Mouse (Mus musculus) large intestine, adult 2 months (tissue): ENCODE results near the gene Hemk1. TPM values are rescaled to one million over a fixed set of nuclear protein-coding genes. Genes with fewer than 3 reads are reported as not detected.

Source experiments
- DNase-seq: peaks from one replicate; pipeline ENCODE4 v3.0.0-alpha.2; 2012; ENCODE audit warnings: low read depth, low spot score
- WGBS: fragments of 180-500 bp; shearing (Covaris S2); methylation state at CpG from one replicate; pipeline ENCODE4 v1.1.7; 2018; 5-methylcytosine and 5-hydroxymethylcytosine counted together
- polyA plus RNA-seq: library from polyadenylated mRNA; depleted of rRNA; stranded (reverse); fragments of >200 nt; gene quantifications from 2 replicates; pipeline ENCODE4 v1.2.3, GENCODE M21; 2012

Gene Hemk1
- polyA plus RNA-seq, 1 experiment = 12.8 TPM

DNA sequence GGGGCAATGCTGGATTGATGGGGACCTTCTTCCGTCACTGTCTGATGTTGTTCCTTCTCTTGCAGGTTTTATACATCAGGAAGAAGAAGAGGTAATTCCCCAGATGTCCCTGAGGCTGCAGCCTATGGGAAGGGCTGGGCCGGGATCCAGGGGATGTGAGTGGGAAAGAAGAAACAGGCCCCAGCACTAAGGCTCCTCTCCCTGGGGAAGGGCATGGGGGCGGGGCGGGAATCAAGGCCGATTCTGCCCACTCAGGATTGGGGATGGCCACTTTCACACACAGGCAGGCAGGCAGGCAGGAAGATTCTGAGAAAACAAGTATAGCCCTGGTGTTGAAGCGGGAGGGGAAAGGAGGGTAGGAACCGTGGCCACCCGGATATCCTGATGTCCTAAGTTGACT is 7.9 kb upstream of the Hemk1 start:
- no peak for DNase-seq
- WGBS = 73% methylated on average over 8 of the region's 8 CpGs

DNA sequence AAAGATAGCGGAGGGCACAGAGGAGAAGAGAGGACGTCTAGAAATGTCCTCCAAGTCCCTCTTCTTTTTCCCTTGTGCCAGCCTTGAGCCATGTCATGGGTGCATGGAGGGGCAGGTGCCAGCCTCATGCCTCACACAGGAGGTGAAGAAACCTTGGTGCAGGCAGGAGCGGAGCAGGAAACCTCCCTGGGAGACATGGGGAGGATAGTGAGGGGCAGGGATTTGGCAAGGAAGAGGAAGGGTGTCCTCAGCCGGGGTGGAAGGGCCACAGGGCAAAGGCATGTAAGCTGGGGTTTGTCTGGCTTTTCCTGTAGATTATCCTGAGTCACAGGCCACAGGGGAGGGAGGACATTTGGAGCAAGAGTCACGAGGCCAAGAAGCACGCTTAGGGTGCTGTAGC is 5.9 kb upstream of the Hemk1 start:
- 64% methylated on average over 6 of the region's 6 CpGs for WGBS
- DNase-seq = no peak

DNA sequence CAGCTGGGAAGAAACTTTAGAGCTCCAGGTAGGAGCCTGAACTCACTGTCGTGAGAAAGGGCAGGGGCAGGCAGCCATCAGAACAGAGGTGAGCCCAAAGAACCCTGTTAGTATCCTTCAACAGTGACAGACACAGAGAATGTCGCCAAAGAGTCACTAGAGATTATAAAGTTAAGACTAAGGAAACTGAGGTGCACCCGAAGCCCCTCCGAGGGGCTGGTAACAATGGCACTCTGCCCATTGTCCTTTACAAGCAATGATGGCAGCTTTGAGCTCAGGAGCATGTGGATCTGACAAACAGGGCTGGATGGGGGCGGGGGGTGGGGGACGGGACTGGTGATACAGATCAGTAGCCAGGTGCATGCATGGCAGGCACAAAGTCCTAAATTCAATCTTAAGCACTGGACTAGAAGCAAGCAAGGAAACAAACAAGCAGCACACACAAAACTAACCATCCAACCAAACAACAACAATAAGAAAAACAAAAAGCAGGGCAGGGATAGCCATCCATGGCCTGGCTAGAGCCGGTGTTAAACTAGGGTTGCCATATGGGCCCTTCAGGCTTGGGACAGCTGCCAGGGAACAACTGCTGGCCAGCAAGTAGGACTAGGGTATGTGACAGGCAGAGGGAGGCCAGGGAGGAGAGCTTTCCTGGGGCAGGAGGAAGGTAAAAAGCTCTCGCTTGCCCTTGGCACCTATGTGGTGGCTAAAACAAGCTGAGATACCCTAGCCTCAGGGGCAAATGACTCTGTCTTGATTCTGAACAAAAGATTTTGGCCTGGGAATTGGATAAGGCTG is 5.2 kb upstream of the Hemk1 start:
- WGBS = 55% methylated on average over 8 of the region's 8 CpGs
- no peak for DNase-seq

DNA sequence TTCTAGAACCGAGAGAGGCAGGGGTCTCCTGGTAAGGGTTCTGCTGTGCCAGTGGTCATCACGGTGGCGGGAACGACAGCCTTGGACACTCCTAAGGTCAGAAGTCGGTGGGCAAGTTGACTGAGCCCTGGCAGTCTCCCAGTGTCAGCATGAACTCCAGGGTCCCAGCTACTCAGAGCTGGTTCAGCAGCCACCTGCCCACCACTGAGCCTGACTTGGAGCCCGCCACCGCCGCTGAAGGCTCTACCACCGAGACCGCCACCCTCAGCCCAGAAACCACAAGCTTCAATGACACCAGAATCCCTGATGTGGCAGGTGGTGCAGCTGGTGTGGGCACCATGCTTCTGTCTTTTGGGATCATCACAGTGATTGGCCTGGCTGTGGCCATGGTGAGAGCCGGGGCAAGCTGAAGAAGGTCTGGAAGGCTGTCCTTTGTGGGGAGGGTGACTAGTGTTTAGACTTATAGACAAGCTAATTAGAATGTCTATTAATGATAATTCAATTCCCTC is 4.1 kb upstream of the Hemk1 start:
- no peak for DNase-seq
- WGBS = 85% methylated on average over 11 of the region's 11 CpGs

DNA sequence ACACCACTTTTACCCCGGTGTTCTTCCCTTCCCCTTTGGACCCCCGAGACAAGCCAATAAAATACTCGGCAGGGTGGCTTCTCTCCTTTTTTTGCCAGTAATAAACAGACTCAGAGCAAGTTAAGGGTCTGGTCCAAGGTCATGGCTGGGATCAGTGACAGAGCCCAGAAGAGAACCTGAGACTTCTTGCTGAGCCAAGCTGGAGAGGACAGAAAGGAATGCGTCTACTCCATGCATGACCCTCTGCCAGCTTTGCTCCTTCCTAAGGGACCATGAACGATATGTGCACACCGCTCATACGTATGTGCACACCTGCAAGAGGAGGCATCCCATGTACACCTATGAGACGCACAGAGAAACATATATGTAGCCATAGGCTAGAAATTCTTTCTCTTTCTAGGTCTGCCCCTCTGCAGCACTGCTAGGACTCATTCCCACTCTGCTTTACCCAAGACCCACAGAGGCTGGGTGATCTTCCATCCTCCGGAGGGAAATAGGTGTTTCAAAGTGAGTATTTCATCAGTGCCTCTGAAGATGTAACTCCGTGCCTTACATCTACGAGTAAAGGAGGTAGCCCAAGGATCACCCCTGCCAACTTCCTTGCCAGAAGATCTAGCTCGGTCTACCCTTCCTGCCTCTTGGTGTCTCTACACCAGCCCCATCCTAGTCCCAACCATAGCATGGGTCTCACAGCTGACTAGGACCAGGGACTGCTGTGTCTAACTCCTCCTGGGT is 2.9 kb upstream of the Hemk1 start:
- WGBS = 43% methylated on average over 12 of the region's 12 CpGs
- DNase-seq = no peak

DNA sequence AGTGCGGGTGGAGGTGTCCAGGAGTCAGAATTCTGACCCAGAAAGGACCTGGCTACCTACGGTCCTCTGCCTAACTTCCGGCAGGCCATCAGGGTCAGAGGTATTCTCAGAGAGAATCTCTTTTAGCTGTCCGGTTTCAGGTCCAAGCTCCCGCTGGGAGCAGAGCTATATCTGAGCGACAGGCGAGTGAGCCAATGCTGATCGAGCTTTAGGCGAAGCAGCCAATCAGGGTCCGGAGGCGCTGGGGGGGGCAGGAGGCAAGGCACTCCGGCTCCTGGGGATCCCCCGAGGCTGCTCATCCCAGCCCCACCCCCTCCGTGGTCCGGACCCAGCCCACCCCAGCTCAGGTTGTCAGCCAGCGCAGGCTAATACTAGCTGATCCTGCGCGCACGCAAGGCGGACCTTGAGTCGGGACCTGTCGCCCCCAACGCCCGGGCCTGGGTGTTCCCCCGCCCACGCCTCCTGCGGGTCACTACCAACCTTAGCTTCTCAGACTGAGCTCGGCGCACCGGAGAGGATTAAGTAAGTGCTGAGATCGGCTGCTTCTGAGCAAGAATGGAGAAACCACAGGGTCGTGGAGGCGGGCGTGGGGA is 2.2 kb upstream of the Hemk1 start, which contains the start of gene 6430571L13Rik:
6430571L13Rik (plus strand) TSS at position 336 of the 593 bp plus-strand sequence.
- under 1% methylated on average over 34 of the region's 34 CpGs for WGBS
- DNase-seq = peak; percentile 82

DNA sequence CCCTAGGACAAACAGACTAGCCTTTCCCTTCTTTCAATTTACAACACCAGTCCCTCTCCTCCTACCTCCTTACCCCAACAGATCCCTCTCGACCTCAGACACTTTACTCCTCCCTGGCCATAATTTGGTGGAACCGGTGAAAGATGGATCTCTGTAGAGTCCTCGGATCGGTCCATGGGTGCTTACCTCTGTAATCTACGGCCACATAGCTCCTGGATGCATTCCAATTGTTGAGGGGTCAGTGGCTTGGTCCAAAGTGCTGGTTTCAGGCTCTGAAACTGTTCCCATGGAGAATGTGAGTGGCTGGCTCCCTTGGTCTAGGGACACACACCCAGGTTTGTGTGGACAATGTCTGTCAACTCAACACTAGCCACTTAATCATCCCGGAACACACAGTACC is 1.8 kb downstream of the Hemk1 start:
- no peak for DNase-seq
- 82% methylated on average over 6 of the region's 6 CpGs for WGBS

DNA sequence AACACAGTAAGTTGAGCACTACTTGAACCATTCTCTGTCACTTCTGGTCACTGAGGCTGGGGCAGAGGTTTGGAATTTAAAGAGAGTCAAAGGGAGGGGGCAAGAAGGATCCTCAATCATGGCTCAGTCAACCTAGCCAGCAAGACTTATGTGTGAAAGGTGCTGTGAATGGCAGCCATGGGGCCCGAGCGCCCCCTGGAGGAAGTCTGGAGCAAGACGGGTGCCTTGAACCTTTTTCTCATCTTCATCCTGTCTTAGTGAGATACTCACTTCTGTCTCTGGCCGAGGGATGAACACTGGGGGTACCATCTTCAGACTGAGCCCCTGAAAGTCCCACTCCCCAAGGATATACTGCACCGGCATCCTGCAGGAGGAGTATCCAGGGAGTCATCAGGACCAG is 2.2 kb downstream of the Hemk1 start:
- no peak for DNase-seq
- 4% methylated on average over 5 of the region's 5 CpGs for WGBS

DNA sequence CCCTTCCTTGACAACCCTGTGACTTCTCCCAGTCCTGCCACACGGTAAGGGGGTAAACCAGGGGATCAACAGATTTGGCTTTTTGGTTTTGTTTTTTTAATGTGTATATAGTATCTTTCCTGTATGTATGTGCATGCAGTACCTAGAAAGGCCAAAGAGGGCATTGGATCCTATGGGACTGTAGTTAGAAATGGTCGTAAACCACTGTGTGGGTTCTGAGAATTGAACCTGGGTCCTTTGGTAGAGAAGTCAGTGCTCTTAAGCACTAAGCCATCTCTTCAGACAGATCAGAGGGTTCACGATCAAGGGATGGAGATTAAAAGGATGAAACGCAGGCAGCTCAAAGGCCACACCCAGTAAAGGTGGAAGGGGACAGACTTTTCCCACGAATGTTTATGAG is 3.1 kb downstream of the Hemk1 start:
- DNase-seq = no peak
- 81% methylated on average over 5 of the region's 5 CpGs for WGBS

DNA sequence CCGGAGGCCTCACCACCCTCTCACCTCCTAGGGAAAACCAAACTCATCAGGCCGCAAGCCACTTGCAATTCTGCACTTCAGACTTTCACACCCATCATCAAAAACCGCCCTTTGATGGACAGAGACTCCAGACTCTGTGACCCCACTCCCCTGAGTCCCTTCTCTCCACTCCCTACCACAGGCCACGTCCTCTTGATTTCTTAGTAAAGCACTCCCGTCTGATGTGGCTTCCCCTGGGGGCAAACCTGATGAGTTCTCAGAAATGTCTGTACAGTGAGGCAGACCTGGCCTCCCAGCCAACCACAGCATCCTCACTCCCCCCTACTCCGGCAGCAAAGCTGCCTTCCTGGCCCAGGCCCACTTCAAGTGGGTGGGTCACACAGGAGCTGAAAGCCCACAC is 3.8 kb downstream of the Hemk1 start:
- WGBS = 91% methylated on average over 6 of the region's 6 CpGs
- no peak for DNase-seq

DNA sequence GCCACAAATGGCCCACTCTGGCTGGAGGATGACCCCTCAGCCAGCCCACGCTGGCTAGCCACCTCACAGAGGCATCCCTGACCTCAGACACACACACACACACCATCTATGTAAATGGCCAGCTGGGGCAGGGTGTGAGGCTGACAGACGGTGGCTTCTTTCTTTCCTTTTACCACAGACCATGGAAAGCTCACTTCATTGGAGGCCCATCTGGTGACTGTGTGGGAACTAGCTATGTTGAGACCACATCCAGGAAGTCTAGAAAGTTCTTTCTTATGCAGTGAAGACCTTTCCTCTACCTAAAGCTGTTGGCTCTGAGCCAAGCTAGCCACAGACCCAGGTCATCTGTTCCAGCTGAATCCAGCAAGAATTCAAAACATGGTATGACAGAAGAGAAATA is 4.5 kb downstream of the Hemk1 start:
- 81% methylated on average over 2 of the region's 2 CpGs for WGBS
- DNase-seq = no peak

DNA sequence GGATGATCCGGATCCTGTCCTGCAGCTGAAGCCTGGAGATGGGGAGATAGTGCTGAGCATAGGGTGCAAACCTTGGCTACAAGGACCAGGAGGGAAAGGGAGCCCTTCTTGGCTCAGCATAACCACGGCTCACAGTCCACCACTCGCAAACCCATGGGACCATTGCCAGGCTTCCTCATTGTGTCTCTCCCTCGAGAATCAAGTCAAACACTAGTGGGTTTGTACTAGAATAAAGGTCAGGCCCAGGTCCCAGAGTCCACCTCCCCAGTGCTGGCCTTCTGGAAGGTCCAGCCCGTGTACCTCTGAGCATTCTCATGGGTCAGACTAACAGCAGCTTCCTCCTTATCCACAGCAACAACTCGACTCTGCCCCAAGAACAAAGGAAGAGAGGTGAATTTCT is 7.4 kb downstream of the Hemk1 start:
- 60% methylated on average over 6 of the region's 6 CpGs for WGBS
- DNase-seq = no peak

DNA sequence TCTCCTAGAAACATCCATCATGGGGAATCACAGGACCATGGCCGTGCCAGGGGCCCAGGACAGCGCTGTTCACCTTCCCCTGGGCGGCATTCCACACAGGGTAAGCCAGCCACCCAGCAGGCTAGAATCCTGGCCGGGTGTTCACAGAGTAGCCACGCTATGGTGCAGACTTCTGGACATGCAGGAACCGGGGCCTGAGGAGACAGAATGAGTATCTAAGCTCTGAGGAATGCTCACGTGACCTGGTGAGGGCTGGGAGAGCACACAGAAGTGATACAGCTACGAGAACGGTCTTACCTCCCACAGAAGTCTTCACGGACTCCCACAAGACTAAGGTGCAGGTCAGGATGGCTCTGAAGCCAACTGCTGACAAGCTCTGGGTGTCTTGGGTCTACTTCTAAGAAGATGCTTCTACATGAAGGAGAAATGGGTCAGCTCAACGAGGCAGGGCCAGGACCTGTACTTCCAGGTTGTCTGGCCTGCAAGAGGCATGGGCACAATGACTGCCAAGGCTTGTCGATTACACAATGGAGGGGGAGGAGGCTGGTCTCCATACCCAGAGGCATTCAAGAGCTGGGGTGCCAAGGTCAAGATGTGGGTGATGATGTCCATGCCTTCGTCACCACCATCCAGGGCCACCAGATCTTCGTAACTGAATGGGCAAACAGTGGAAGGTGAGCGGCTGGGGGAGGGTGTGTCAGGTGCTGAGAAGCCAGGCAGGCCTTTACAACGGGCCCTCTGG is 10.1 kb downstream of the Hemk1 start:
- 88% methylated on average over 16 of the region's 16 CpGs for WGBS
- DNase-seq = no peak

DNA sequence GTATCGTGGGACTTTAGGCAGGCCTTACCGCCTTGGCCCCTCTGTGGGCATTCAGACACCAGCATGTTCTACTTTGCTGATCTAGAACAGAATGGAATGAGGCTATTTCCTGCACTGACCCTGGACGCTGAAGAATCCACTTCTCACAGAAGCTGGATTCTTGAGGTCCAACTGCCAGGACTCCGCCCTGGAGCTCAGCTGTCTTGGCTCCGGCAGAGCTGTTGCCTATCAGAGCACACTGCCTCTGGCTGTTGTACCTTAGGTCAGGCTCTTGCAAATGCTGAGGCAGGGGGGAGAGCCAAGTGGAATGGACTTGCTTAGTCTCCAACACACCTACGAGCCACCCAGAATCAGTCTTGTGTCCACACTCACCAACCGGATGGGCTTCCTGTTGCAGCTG is 12.2 kb downstream of the Hemk1 start:
- DNase-seq = no peak
- 68% methylated on average over 7 of the region's 7 CpGs for WGBS

DNA sequence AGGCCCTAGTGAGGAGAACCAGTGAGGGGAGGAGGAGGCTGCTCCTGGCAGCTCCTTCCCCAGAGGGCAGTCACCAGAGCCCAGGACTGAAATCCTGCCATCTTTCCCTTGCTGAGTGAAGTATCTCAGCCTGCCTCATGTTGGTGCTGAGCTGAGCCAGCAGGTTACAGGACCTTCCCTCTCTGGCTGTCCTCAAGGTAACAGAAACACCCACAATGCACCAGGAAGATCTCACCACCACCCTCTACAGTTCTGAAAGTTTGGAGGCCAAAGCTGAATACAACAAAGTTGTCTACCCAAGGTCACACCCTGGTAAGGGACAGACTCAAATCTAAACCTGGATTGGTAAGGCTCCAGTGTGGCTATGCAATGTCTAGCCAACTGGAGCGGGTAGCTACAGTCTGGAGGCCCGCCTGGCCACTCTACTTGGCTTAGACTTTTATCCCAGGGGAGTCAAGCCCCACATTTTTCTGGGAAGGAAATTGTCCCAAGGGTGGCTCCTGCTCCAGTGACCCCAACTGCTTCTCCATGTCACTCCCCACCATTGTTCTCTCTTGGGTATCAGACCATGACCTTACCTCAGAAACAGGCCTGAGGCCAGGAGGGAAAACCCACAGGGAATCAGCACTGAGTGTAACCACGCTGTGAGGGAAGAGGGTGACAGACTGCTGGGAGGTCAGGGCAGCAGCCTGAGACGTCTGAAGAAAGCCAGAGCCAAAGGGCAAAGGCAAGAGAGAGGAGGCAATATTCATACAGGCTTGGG is 13.2 kb downstream of the Hemk1 start:
- 80% methylated on average over 4 of the region's 4 CpGs for WGBS

DNA sequence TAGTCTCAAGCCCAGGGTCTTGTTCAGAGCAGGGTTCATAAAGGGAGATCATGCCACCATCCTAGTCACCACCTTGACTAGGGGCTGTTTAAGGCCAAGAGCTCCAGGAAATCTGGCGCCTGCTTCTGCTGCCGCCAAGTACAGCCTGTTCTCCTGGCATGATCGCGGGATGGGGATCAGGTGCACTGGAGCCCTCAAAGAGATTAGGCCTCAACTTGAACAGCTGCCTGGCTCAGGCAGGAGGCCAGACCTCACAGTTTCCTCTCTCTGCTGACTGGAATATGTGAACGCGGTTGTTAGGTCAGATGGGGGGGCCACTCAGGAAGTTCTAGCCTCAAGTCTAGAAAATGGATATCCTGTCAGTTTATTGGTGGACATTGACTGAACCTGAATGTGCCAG is 14.6 kb downstream of the Hemk1 start:
- no peak for DNase-seq
- 41% methylated on average over 6 of the region's 6 CpGs for WGBS

More for the DNA sequence above, 13.2 kb downstream of the Hemk1 start:
- no peak for DNase-seq

DNA sequence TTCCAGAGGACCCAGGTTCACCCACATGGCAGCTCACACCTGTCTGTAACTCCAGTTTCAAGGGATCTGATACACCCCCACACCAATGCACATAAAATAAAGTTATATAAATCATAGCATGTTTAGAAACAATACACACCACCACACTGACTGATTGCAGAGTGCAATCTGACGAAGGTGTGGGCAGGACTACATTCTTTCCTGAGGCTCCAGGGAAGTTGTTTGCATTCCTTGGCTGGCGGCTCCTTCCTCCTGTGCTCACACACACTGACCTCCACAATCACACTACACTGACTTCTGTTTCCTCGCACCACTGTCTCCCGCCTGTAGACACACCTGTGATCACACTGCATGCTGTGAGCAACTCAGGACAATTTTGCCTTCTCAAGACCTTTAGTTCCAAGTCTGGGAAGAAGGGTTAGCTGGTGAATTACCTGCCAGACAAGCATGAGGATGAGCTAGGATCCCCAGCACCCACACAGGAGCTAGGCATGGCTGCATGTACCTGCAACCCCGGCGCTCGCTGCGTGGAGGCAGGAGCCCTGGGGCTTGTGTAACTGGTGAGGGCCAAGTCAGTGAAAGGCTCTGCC is 15.6 kb downstream of the Hemk1 start:
- DNase-seq = no peak
- 50% methylated on average over 8 of the region's 8 CpGs for WGBS

DNA sequence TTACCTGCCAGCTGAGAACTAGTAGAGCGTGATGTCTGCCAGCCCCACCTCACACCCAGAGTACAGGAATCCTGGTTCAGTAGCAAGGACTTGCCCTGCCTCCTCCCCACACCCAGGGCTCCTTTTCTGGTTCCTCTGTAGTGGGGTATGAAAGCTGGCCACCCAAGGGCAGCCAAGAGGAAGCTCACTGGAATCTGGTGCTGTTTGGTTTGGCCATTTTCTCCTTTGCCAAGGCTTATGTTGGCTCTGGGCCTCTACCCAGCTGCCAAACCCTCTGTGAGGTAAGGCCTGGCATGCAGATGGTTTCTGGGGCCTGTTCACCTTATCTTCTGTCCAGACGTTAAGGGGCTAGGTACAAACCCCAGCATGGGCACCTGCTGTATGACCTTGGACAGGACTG is 22.4 kb downstream of the Hemk1 start:
- WGBS = 27% methylated on average over 2 of the region's 2 CpGs
- no peak for DNase-seq

DNA sequence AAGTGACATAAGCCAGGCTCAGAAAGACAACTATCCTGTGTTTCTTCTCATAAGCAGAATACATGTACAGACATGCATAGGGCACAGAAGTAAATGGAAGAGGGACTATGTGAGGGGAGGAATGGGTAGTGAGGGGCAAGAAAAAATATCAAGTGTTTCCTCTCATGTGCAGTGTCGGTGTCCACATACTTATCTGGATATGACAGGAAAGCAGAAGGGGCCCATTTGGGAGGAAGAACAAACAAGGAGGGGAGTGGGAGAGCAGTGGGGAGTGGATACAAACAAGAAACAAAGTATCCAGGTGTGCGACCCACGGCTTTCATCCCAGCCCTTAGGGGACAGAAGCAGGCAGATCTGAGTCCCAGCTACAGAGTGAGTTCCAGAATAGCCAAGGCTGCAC is 24.2 kb downstream of the Hemk1 start:
- no peak for DNase-seq
- WGBS = 82% methylated on average over 3 of the region's 3 CpGs
